Mouse (Mus musculus) liver, embryonic 14.5 days (tissue): ENCODE measurements around the gene Arpc3.
A peak's percentile ranks its signal among the peaks of the same experiment; 100 is the strongest.

Source experiments
- CTCF ChIP-seq: IDR thresholded peaks from 2 replicates; pipeline ENCODE4 v1.5.1; 2016; ENCODE audit warnings: antibody characterized with exemption, low read depth, control low read depth
- EP300 ChIP-seq: IDR thresholded peaks from 2 replicates; pipeline ENCODE4 v1.6.1; 2016; ENCODE audit warnings: antibody characterized with exemption, low read depth

- TF ChIP-seq CTCF (peak; percentile 56), EP300 (no peak)
Measured at GRCm38 (mm10) chr5:122409692-122410645, 18.3 kb downstream of the Arpc3 start.
